Mouse (Mus musculus) CD4-positive, CD25-positive, alpha-beta regulatory T cell, adult 2 months (primary cell): ENCODE results near the gene Esr1.
A peak's percentile ranks its signal among the peaks of the same experiment; 100 is the strongest.

Source experiments
- DNase-seq: peaks from one replicate; pipeline ENCODE4 v3.0.0-alpha.2; 2012; ENCODE audit warnings: low read depth, low spot score

Esr1 gene

GRCm38 (mm10) chr10:4611386-4612155 lies at the start of gene Esr1:
Esr1 (plus strand) TSS chr10:4611593.
- peak; percentile 37 for DNase-seq

- no peak for DNase-seq
Observed at GRCm38 (mm10) chr10:4565148-4565547, 46.2 kb upstream of the Esr1 start.

GRCm38 (mm10) chr10:4570778-4571177 lies 40.6 kb upstream of the Esr1 start:
- no peak for DNase-seq

- DNase-seq: no peak
Observed at GRCm38 (mm10) chr10:4571304-4571703, 40.1 kb upstream of the Esr1 start.

GRCm38 (mm10) chr10:4581905-4582304 lies 29.5 kb upstream of the Esr1 start:
- no peak for DNase-seq

- no peak for DNase-seq
Observed at GRCm38 (mm10) chr10:4586691-4587090, 24.7 kb upstream of the Esr1 start.

- no peak for DNase-seq
Observed at GRCm38 (mm10) chr10:4589576-4589975, 21.8 kb upstream of the Esr1 start.

- DNase-seq: no peak
Observed at GRCm38 (mm10) chr10:4590956-4591355, 20.4 kb upstream of the Esr1 start.

- peak; percentile 57 for DNase-seq
Observed at GRCm38 (mm10) chr10:4593828-4594227, 17.6 kb upstream of the Esr1 start.

- DNase-seq: no peak
Observed at GRCm38 (mm10) chr10:4597211-4597610, 14.2 kb upstream of the Esr1 start.

GRCm38 (mm10) chr10:4598244-4598842 lies 13.1 kb upstream of the Esr1 start:
- peak; percentile 77 for DNase-seq

GRCm38 (mm10) chr10:4598916-4599315 lies 12.5 kb upstream of the Esr1 start:
- no peak for DNase-seq

GRCm38 (mm10) chr10:4599591-4599990 lies 11.8 kb upstream of the Esr1 start:
- DNase-seq: no peak

- no peak for DNase-seq
Observed at GRCm38 (mm10) chr10:4600796-4601474, 10.5 kb upstream of the Esr1 start.

- DNase-seq: peak; percentile 34
Observed at GRCm38 (mm10) chr10:4601612-4602011, 9.8 kb upstream of the Esr1 start.

GRCm38 (mm10) chr10:4602466-4602865 lies 8.9 kb upstream of the Esr1 start:
- DNase-seq: no peak

GRCm38 (mm10) chr10:4604527-4605209 lies 6.7 kb upstream of the Esr1 start:
- no peak for DNase-seq

GRCm38 (mm10) chr10:4610234-4610633 lies 1.2 kb upstream of the Esr1 start:
- no peak for DNase-seq

- peak; percentile 45 for DNase-seq
Observed at GRCm38 (mm10) chr10:4612313-4613036, 1.1 kb downstream of the Esr1 start.

GRCm38 (mm10) chr10:4618026-4618425 lies 6.6 kb downstream of the Esr1 start:
- no peak for DNase-seq

GRCm38 (mm10) chr10:4618686-4619085 lies 7.3 kb downstream of the Esr1 start:
- no peak for DNase-seq
